Mouse (Mus musculus): Measurements from ENCODE around the gene Actr1a. TPM values are rescaled to one million over a fixed set of nuclear protein-coding genes. Genes with fewer than 3 reads are reported as not detected.
A peak's percentile ranks its signal among the peaks of the same experiment; 100 is the strongest.

Actr1a gene
- polyA plus RNA-seq, 1 experiment, result 60.5 TPM

DNA sequence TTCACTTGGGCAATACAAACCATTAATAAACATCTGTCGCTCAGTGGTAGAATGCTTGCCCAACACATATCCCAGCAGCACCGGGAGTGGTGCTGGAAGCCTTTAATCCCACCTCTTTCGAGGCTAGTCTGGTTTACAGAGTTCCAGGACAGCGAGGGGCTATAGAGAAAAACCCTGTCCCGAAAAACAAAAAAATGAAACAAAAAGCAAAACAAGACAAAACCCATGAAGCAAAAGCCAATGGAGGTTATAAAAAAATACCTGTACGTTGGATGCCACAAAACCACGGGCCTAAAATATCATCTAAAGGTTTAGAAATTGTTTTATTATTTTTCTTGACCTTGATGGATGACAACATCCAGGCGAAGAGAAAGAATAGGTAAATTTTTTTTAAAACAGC, 561 bp upstream of the Actr1a start:
- H3K27ac ChIP-seq (ENCODE audit: insufficient read depth, low read length), result no peak overlapping the region
- H3K4me3 ChIP-seq (ENCODE audit: extremely low read depth, insufficient read depth, insufficient read length), result no peak overlapping the region
- peaks cover 7% of the 10 kb centered on the region; the same call in 1 of the 2 replicates for H3K4me1 ChIP-seq (ENCODE audit: control insufficient read depth, insufficient read depth, insufficient read length)
- no peaks in the 10 kb centered on the region for H3K27me3 ChIP-seq (ENCODE audit: control insufficient read depth, insufficient read depth, low read length)
- TF ChIP-seq CTCF (IDR thresholded peaks at IDR 0.05; ENCODE audit: extremely low read depth, insufficient read depth, insufficient read length, insufficient replicate concordance) (no peak), POLR2A (IDR thresholded peaks at IDR 0.05; ENCODE audit: low read depth, low read length) (no peak)
- WGBS, result 6% methylated on average over 8 of the region's 8 CpGs
- no peak for DNase-seq (ENCODE audit: low read depth in 1 of 2, low spot score in 2 of 2)
- H3K36me3 ChIP-seq (ENCODE audit: control insufficient read depth, insufficient read depth, low read length), result no peaks in the 10 kb centered on the region

DNA sequence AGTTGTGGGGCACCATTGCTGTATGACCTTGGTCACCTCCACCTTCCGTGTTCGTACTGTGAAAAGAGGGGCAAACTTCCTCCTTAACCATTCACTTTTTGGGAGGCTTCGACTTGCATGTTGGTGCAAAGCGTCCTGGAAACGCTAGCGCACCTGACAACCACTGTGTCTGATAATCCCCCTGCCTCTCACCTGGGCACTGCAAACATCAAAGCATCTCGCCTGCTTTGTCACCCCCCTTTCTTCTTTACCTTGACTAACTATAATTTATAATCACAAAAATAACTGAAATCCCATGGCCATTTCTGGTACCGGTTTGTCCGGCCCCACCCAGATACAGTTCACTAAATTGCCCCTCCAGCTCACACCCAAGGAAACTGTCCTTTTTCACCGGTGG, 838 bp downstream of the Actr1a start:
- Histone ChIP-seq H3K4me3 (ENCODE audit: extremely low read depth, insufficient read depth, insufficient read length) (peak overlapping the region; percentile 56), H3K27ac (ENCODE audit: insufficient read depth, low read length) (no peak overlapping the region), H3K4me1 (ENCODE audit: control insufficient read depth, insufficient read depth, insufficient read length) (peaks cover 7% of the 10 kb centered on the region; the same call in 1 of the 2 replicates), H3K36me3 (ENCODE audit: control insufficient read depth, insufficient read depth, low read length) (no peaks in the 10 kb centered on the region), H3K27me3 (ENCODE audit: control insufficient read depth, insufficient read depth, low read length) (no peaks in the 10 kb centered on the region)
- DNase-seq (ENCODE audit: low read depth in 1 of 2, low spot score in 2 of 2), result no peak
- WGBS, result 3% methylated on average over 10 of the region's 10 CpGs
- no peak for TF ChIP-seq POLR2A (IDR thresholded peaks at IDR 0.05; ENCODE audit: low read depth, low read length)
- TF ChIP-seq CTCF (IDR thresholded peaks at IDR 0.05; ENCODE audit: extremely low read depth, insufficient read depth, insufficient read length, insufficient replicate concordance), result no peak

DNA sequence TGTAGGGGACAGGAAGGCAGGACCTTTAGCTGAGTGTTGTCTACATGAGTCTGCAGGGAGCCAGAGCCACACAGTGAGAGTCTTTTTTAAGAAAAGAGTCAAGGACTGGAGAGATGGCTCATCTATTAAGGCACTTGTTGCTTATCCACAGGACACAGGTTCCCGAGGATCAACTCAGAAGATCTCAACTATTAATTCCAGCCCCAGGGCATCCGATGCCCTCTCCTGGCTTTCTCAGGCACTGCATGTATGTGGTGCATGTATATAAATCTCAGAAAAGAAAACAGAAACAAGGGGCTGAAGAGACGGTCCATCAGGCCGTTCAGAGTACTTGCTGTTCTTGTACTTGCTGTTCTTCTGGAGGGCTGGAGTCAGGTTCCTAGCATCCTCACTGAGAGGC, 3.5 kb downstream of the Actr1a start:
- 37% methylated on average over 4 of the region's 4 CpGs for WGBS
- Histone ChIP-seq H3K4me3 (ENCODE audit: extremely low read depth, insufficient read depth, insufficient read length) (no peak overlapping the region), H3K27ac (ENCODE audit: insufficient read depth, low read length) (no peak overlapping the region), H3K27me3 (ENCODE audit: control insufficient read depth, insufficient read depth, low read length) (no peaks in the 10 kb centered on the region), H3K36me3 (ENCODE audit: control insufficient read depth, insufficient read depth, low read length) (peaks cover 2% of the 10 kb centered on the region; the same call in 1 of the 2 replicates), H3K4me1 (ENCODE audit: control insufficient read depth, insufficient read depth, insufficient read length) (peaks cover 2% of the 10 kb centered on the region; the same call in 1 of the 2 replicates)
- peak in 1 of 2 experiments; percentile 37 for DNase-seq (ENCODE audit: low read depth in 1 of 2, low spot score in 2 of 2)
- TF ChIP-seq POLR2A (IDR thresholded peaks at IDR 0.05; ENCODE audit: low read depth, low read length) (no peak), CTCF (IDR thresholded peaks at IDR 0.05; ENCODE audit: extremely low read depth, insufficient read depth, insufficient read length, insufficient replicate concordance) (peak; percentile 13; the same call in 1 of the 2 replicates)

DNA sequence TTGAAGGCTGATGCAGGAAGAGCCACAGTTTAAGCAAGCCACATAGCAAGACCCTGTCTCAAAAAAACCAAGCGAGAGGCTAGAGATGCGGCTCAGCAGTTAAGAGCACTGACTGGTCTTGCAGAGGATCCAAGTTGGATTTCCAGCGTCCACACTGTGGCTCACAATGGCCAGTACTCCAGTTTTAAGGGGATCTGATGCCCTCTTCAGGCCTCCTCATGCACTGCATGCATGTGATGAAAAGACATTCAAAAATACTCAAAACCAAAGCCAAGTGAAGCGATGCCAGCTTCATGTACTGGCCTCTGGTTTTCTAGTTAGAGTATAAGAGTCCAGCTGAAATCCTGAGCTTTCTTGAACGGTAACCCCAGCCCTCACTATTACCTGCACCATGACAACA, 5.7 kb downstream of the Actr1a start:
- 90% methylated on average over 5 of the region's 5 CpGs for WGBS
- no peak for DNase-seq (ENCODE audit: low read depth in 1 of 2, low spot score in 2 of 2)
- Histone ChIP-seq H3K27me3 (ENCODE audit: control insufficient read depth, insufficient read depth, low read length) (no peaks in the 10 kb centered on the region), H3K4me1 (ENCODE audit: control insufficient read depth, insufficient read depth, insufficient read length) (peaks cover 2% of the 10 kb centered on the region; the same call in 1 of the 2 replicates), H3K36me3 (ENCODE audit: control insufficient read depth, insufficient read depth, low read length) (peaks cover 5% of the 10 kb centered on the region), H3K27ac (ENCODE audit: insufficient read depth, low read length) (no peak overlapping the region), H3K4me3 (ENCODE audit: extremely low read depth, insufficient read depth, insufficient read length) (no peak overlapping the region)
- TF ChIP-seq CTCF (IDR thresholded peaks at IDR 0.05; ENCODE audit: extremely low read depth, insufficient read depth, insufficient read length, insufficient replicate concordance) (no peak; the same call in 1 of the 2 replicates), POLR2A (IDR thresholded peaks at IDR 0.05; ENCODE audit: low read depth, low read length) (no peak)

DNA sequence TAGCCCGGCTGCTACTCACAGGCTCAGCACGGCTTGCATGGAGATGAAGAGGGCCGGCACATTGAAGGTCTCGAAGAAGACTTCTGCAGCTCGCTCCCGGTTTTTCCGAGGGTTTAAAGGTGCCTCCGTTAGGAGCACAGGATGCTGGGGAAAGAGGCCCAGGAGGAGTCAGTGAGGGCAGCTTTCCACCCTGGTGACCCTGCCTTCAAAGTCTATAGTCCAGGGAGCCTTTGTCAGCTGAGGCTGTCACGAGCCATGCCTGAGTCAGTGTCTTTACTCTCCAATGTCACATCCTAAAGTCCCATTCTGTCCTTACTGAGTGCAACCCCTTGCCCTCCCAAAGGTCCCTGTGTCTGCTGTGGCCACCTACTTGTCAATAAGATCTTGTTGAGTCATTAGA, 13.3 kb downstream of the Actr1a start:
- TF ChIP-seq POLR2A (IDR thresholded peaks at IDR 0.05; ENCODE audit: low read depth, low read length), result no peak
- no peak for TF ChIP-seq CTCF (IDR thresholded peaks at IDR 0.05; ENCODE audit: extremely low read depth, insufficient read depth, insufficient read length, insufficient replicate concordance)
- no peak overlapping the region for H3K27ac ChIP-seq (ENCODE audit: insufficient read depth, low read length)
- H3K4me3 ChIP-seq (ENCODE audit: extremely low read depth, insufficient read depth, insufficient read length), result no peak overlapping the region
- no peaks in the 10 kb centered on the region for H3K27me3 ChIP-seq (ENCODE audit: control insufficient read depth, insufficient read depth, low read length)
- DNase-seq (ENCODE audit: low read depth in 1 of 2, low spot score in 2 of 2), result no peak
- H3K36me3 ChIP-seq (ENCODE audit: control insufficient read depth, insufficient read depth, low read length), result peaks cover 67% of the 10 kb centered on the region
- 95% methylated on average over 9 of the region's 9 CpGs for WGBS
- H3K4me1 ChIP-seq (ENCODE audit: control insufficient read depth, insufficient read depth, insufficient read length), result no peaks in the 10 kb centered on the region

DNA sequence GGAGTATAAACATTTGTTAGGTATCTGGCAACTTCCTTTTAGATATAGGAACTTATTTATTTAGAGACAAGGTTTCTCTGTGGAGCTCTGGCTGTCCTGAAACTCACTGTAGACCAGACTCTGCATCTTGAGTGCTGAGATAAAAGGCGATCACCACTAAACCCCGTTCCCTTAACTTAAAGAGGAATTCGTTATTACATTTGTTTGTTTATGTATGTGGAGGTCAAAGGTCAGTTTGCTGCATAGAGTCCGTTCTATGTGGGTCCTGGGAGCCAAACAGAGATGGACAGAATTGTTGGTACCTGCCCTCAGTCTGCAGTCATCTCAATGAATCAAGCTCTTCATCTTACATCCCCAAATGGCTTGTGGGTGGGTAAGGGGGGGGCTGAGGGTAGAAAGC, 19.7 kb downstream of the Actr1a start:
- Histone ChIP-seq H3K36me3 (ENCODE audit: control insufficient read depth, insufficient read depth, low read length) (peaks cover 27% of the 10 kb centered on the region), H3K4me3 (ENCODE audit: extremely low read depth, insufficient read depth, insufficient read length) (no peak overlapping the region), H3K4me1 (ENCODE audit: control insufficient read depth, insufficient read depth, insufficient read length) (no peaks in the 10 kb centered on the region), H3K27ac (ENCODE audit: insufficient read depth, low read length) (no peak overlapping the region), H3K27me3 (ENCODE audit: control insufficient read depth, insufficient read depth, low read length) (no peaks in the 10 kb centered on the region)
- WGBS, result 83% methylated on average over 4 of the region's 4 CpGs
- DNase-seq (ENCODE audit: low read depth in 1 of 2, low spot score in 2 of 2), result no peak
- no peak for TF ChIP-seq POLR2A (IDR thresholded peaks at IDR 0.05; ENCODE audit: low read depth, low read length)
- no peak for TF ChIP-seq CTCF (IDR thresholded peaks at IDR 0.05; ENCODE audit: extremely low read depth, insufficient read depth, insufficient read length, insufficient replicate concordance)

DNA sequence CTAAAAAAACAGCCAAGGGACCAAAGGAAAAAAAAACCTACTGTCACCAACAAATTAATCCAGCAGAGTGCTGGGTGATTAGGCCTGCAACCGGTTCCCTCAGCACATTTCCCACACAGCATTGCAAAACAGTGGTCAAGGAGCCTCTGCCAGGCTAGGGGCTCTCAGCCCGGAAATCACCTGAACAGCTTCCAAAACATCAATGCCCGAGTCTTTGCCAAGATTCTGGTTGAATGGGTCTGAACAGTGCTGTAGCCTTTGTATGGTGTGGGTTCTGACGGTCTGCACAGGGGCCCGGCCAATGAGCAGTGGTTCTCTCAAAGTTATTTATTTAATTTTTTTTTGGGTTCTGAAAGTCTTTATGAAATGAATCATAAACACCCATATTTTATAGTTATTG, 20.1 kb downstream of the Actr1a start:
- TF ChIP-seq POLR2A (IDR thresholded peaks at IDR 0.05; ENCODE audit: low read depth, low read length) (no peak), CTCF (IDR thresholded peaks at IDR 0.05; ENCODE audit: extremely low read depth, insufficient read depth, insufficient read length, insufficient replicate concordance) (no peak)
- DNase-seq (ENCODE audit: low read depth in 1 of 2, low spot score in 2 of 2), result no peak
- no peaks in the 10 kb centered on the region for H3K4me1 ChIP-seq (ENCODE audit: control insufficient read depth, insufficient read depth, insufficient read length)
- H3K27me3 ChIP-seq (ENCODE audit: control insufficient read depth, insufficient read depth, low read length), result no peaks in the 10 kb centered on the region
- no peak overlapping the region for H3K4me3 ChIP-seq (ENCODE audit: extremely low read depth, insufficient read depth, insufficient read length)
- H3K36me3 ChIP-seq (ENCODE audit: control insufficient read depth, insufficient read depth, low read length), result peaks cover 25% of the 10 kb centered on the region
- no peak overlapping the region for H3K27ac ChIP-seq (ENCODE audit: insufficient read depth, low read length)
- 78% methylated on average over 5 of the region's 5 CpGs for WGBS

Data from spleen, adult 2 months (tissue).